Mouse (Mus musculus) intestine, embryonic 14.5 days (tissue): ENCODE measurements around the gene Gm6217. TPM values are rescaled to one million over a fixed set of nuclear protein-coding genes. Genes with fewer than 3 reads are reported as not detected.
"Not testable (repeated sequence)": the region's sequence is repeated elsewhere in the genome, so short reads cannot be mapped to it uniquely, and the experiment has no call there.

Experiments
- ATAC-seq: fragments of 200-750 bp; cut with Nextera tagmentation; replicated peaks from 2 replicates; pipeline ENCODE4 v1.8.0; 2017; ENCODE audit warnings: low read depth, moderate number of reproducible peaks, moderate TSS enrichment, moderate library complexity; ENCODE audit not compliant: low FRiP score, low TSS enrichment
- DNase-seq: peaks from one replicate; pipeline ENCODE4 v3.0.0-alpha.2; 2018; ENCODE audit warnings: low spot score
- H3K27ac ChIP-seq: fragments of 300-500 bp; sonication (generic); 2 replicates; pipeline ENCODE4 v1.5.1; 2014; ENCODE audit warnings: low read depth, mild to moderate bottlenecking, control low read depth
- H3K27me3 ChIP-seq: fragments of 300-500 bp; sonication (generic); replicated peaks from 2 replicates; pipeline ENCODE4 v1.6.1; 2014; ENCODE audit warnings: low read length, control low read depth; ENCODE audit not compliant: control insufficient read depth, insufficient read depth
- H3K36me3 ChIP-seq: fragments of 300-500 bp; sonication (generic); 2 replicates; pipeline ENCODE4 v1.6.1; 2014; ENCODE audit warnings: low read length, control low read depth; ENCODE audit not compliant: control insufficient read depth, insufficient read depth
- H3K4me1 ChIP-seq: fragments of 300-500 bp; sonication (generic); replicated peaks from 2 replicates; pipeline ENCODE4 v1.6.1; 2014; ENCODE audit warnings: low read length, control low read depth, mixed read lengths; ENCODE audit not compliant: control insufficient read depth, insufficient read depth
- H3K4me2 ChIP-seq: fragments of 300-500 bp; sonication (generic); 2 replicates; pipeline ENCODE4 v1.6.1; 2014; ENCODE audit warnings: low read length
- H3K4me3 ChIP-seq: fragments of 300-500 bp; sonication (generic); 2 replicates; pipeline ENCODE4 v1.5.1; 2014; ENCODE audit warnings: low read depth, low read length, control low read depth, mixed read lengths
- H3K9ac ChIP-seq: fragments of 300-500 bp; sonication (generic); 2 replicates; pipeline ENCODE4 v1.6.1; 2014; ENCODE audit warnings: mild to moderate bottlenecking, low read length
- H3K9me3 ChIP-seq: fragments of 300-500 bp; sonication (generic); 2 replicates; pipeline ENCODE4 v1.6.1; 2016; ENCODE audit warnings: low read length, control low read depth; ENCODE audit not compliant: control insufficient read depth
- WGBS: fragments of 180-500 bp; shearing (Covaris S2); extraction: QIAGEN DNeasy Blood & Tissue Kit; methylation state at CpG from one replicate; pipeline ENCODE4 v1.1.7; 2014; 5-methylcytosine and 5-hydroxymethylcytosine counted together
- polyA plus RNA-seq: library from polyadenylated mRNA; unstranded; fragments of >200 nt; fragmentation: Nextera tagmentation; extraction: Ambion mirVana; gene quantifications from 2 replicates; pipeline ENCODE4 v1.2.1, GENCODE M21; 2014

Gm6217 gene
- not detected in 2 replicates for polyA plus RNA-seq

GRCm38 (mm10) chr1:82931326-82931725 lies at the start of gene Gm6217:
Gm6217 (minus strand) TSS chr1:82931399.
- not testable (repeated sequence) for DNase-seq, H3K36me3 ChIP-seq, H3K9ac ChIP-seq, H3K4me1 ChIP-seq, H3K9me3 ChIP-seq, H3K4me2 ChIP-seq, H3K27ac ChIP-seq, ATAC-seq, H3K27me3 ChIP-seq, H3K4me3 ChIP-seq
- no CpG with 5 or more reads among the region's 6 CpGs for WGBS

GRCm38 (mm10) chr1:82977840-82978239 lies 46.6 kb upstream of the Gm6217 start:
- H3K27ac ChIP-seq: no peak overlapping the region
- ATAC-seq (no peak), DNase-seq (no peak)
- H3K4me1 ChIP-seq: no peaks in the 10 kb centered on the region
- H3K9ac ChIP-seq: no peak overlapping the region
- no peaks in the 10 kb centered on the region for H3K9me3 ChIP-seq
- H3K4me2 ChIP-seq: no peak overlapping the region
- no peaks in the 10 kb centered on the region for H3K36me3 ChIP-seq
- no peaks in the 10 kb centered on the region for H3K27me3 ChIP-seq
- no peak overlapping the region for H3K4me3 ChIP-seq

- H3K9ac ChIP-seq: no peak overlapping the region
- ATAC-seq (no peak), DNase-seq (no peak)
- H3K4me2 ChIP-seq: no peak overlapping the region
- WGBS: 80% methylated on average over 5 of the region's 5 CpGs
- H3K27me3 ChIP-seq: no peaks in the 10 kb centered on the region
- no peaks in the 10 kb centered on the region for H3K4me1 ChIP-seq
- no peaks in the 10 kb centered on the region for H3K36me3 ChIP-seq
- H3K4me3 ChIP-seq: no peak overlapping the region
- H3K27ac ChIP-seq: no peak overlapping the region
- no peaks in the 10 kb centered on the region for H3K9me3 ChIP-seq
Measured at GRCm38 (mm10) chr1:82975750-82976149, 44.6 kb upstream of the Gm6217 start.

DNA sequence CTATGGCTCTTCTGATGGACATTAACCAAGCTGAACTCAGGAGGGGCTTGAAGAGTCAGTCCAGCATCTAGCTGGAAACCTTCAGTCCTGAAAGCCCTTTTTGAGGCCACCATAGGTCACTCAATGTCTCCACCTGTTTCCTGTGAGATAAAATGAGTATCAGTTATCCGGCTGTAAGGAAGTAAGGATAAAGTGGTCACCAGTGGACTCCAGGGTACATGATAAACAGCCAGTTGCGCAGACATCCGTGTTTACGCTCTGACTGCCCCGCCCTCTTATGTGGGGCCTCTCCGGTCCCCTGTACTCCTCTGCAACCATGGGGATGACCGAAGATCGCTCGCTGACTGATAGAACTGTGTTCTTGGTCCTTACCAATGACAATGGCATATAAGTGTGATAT lies 43.1 kb upstream of the Gm6217 start:
- H3K4me2 ChIP-seq: no peak overlapping the region
- no peaks in the 10 kb centered on the region for H3K9me3 ChIP-seq
- H3K4me1 ChIP-seq: no peaks in the 10 kb centered on the region
- ATAC-seq: no peak
- no peaks in the 10 kb centered on the region for H3K27me3 ChIP-seq
- no peak overlapping the region for H3K9ac ChIP-seq
- WGBS: 76% methylated on average over 9 of the region's 9 CpGs
- no peak overlapping the region for H3K27ac ChIP-seq
- no peak for DNase-seq
- H3K4me3 ChIP-seq: no peak overlapping the region
- H3K36me3 ChIP-seq: no peaks in the 10 kb centered on the region

DNA sequence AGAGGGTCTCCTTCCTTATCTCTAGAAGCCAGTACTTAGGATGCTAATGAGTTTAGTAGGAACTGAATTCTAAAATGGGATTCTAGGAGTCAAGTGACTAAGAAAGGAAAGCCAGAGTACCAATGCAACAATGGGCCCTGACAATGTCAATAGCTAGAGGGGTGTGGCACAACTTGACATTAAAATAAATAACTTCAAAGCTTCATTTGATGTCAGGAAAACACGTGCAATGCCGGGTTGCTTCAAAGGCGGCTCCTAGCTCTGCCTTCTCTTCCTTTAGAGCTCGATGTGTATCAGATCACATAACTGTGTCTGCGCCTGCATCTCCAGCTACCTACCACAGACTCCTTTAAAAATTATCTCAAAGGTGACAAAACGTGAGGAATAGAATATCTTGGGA lies 42.7 kb upstream of the Gm6217 start:
- no peaks in the 10 kb centered on the region for H3K36me3 ChIP-seq
- H3K9me3 ChIP-seq: no peaks in the 10 kb centered on the region
- no peaks in the 10 kb centered on the region for H3K4me1 ChIP-seq
- no peaks in the 10 kb centered on the region for H3K27me3 ChIP-seq
- 68% methylated on average over 6 of the region's 6 CpGs for WGBS
- no peak overlapping the region for H3K9ac ChIP-seq
- H3K27ac ChIP-seq: no peak overlapping the region
- H3K4me2 ChIP-seq: no peak overlapping the region
- DNase-seq (no peak), ATAC-seq (no peak)
- H3K4me3 ChIP-seq: no peak overlapping the region

DNA sequence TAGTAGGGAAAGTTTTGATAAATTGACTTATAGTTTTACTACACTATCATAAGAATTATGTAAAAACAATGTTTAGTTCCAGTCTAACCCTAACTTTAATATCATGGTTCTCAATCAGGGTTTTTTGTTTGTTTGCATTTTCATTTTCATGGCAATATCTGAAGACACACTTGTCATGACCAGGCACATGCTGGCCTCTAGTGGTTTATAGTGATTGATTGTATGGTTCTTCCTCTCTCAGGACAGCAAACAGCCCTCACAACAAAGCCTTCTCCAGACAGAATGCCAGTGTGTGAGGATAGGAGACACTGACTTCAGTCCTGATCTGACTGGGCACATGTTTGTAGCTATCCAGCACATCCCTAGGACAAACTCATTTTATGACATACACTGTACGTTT lies 42.0 kb upstream of the Gm6217 start:
- no peak for ATAC-seq
- Histone ChIP-seq H3K36me3 (no peaks in the 10 kb centered on the region), H3K4me1 (no peaks in the 10 kb centered on the region), H3K9ac (no peak overlapping the region), H3K4me3 (no peak overlapping the region), H3K4me2 (no peak overlapping the region), H3K9me3 (no peaks in the 10 kb centered on the region), H3K27me3 (no peaks in the 10 kb centered on the region), H3K27ac (no peak overlapping the region)
- 76% methylated on average over 1 of the region's 1 CpGs for WGBS
- no peak for DNase-seq

DNA sequence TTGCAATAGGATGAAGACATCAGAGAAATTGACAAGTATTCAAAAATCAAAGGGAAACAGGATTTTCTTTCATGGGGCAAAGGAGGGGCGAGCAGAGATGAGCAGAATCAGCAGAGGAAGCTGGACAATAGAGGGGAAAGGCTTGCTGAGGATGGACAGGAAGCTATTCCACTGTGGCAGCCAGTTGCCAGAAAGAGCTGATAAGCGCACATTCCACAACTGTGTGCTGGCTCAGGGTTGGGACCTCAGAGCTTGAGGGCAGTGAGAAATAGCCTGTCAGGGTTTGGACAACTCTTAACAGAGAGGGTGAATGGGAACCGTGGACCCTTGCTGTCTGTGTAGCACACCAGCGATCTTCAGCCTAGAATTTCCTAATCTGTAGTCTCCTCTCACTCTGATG lies 40.8 kb upstream of the Gm6217 start:
- H3K27me3 ChIP-seq: no peaks in the 10 kb centered on the region
- ATAC-seq (no peak), DNase-seq (no peak)
- no peaks in the 10 kb centered on the region for H3K36me3 ChIP-seq
- H3K9ac ChIP-seq: no peak overlapping the region
- no peak overlapping the region for H3K4me2 ChIP-seq
- no peak overlapping the region for H3K4me3 ChIP-seq
- H3K27ac ChIP-seq: no peak overlapping the region
- 35% methylated on average over 4 of the region's 4 CpGs for WGBS
- no peaks in the 10 kb centered on the region for H3K4me1 ChIP-seq
- no peaks in the 10 kb centered on the region for H3K9me3 ChIP-seq

DNA sequence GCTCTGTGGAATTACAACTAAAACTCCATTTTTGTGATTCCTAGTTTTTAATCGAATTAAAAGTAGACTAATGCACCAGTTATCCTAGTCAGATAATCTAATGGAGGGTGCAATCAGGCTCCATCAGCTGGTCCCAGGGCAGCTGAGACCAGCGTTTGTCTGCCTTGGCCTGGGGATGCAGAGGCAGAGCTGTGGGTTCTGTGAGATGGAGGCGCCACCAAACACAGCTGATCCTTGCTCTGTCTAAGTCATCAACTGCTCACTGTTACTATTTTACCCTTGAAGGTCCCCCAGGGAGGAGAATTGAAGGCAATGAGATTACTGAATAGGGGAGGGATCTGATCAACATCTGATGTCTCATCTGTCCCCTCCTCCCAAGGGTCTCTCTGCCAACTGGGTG lies 35.2 kb upstream of the Gm6217 start:
- 67% methylated on average over 3 of the region's 3 CpGs for WGBS
- Histone ChIP-seq H3K27ac (no peak overlapping the region), H3K4me3 (no peak overlapping the region), H3K9ac (no peak overlapping the region), H3K4me2 (no peak overlapping the region), H3K4me1 (no peaks in the 10 kb centered on the region), H3K9me3 (no peaks in the 10 kb centered on the region), H3K27me3 (no peaks in the 10 kb centered on the region), H3K36me3 (no peaks in the 10 kb centered on the region)
- DNase-seq: no peak
- ATAC-seq: no peak

- Histone ChIP-seq H3K4me1 (no peaks in the 10 kb centered on the region), H3K4me2 (no peak within 1 kb of the TSS), H3K36me3 (no peaks in the 10 kb centered on the region), H3K9ac (no peak within 1 kb of the TSS), H3K27ac (no peak within 1 kb of the TSS), H3K4me3 (no peak within 1 kb of the TSS), H3K27me3 (no peaks in the 10 kb centered on the region), H3K9me3 (no peaks in the 10 kb centered on the region)
- DNase-seq: no peak
- ATAC-seq: no peak
- WGBS: 83% methylated on average over 11 of the region's 11 CpGs
Measured at GRCm38 (mm10) chr1:82959870-82960385, 28.7 kb upstream of the Gm6217 start, which contains the start of gene Gm47955. Gm47955 (plus strand) TSS chr1:82960286.
